8 mouse cellular contexts compared by ENCODE assay signal in the genomic region with DNA sequence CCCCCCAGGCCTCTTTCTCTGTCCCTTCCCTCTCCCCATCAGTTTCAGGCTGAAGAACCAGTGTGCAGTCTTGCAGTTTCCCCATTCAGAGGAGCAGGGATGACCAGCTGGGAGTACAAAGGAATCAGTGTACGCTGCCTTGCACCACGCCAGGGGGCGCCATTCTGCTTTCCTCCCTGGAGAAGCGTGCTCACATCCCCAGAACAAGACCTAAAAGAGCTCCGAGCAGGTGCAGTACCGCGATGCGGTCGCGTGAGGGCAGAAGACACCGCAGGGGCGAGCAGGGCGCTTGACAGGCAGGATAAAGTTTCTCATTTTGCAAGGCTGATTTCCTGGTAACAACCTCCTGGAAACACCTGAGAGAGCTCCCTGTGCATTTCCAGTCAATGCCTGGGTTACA. TPM values are rescaled to one million over a fixed set of nuclear protein-coding genes. Genes with fewer than 3 reads are reported as not detected.
A peak's percentile ranks its signal among the peaks of the same experiment; 100 is the strongest.
DNase-seq lines count a peak whose midpoint lies in the region; ATAC-seq lines count a peak whose summit lies in the region.

No protein-coding gene starts in this region.

- H3K9ac ChIP-seq in kidney, embryonic 15.5 days: no peak overlapping the region
- no peak overlapping the region for H3K9ac ChIP-seq in limb, embryonic 15.5 days
- H3K9ac ChIP-seq in neural tube, embryonic 11.5 days (ENCODE audit: low read length): no peak overlapping the region
- no peak overlapping the region for H3K9ac ChIP-seq in stomach, embryonic 16.5 days (ENCODE audit: low read length)

- no peaks in the 10 kb centered on the region for H3K9me3 ChIP-seq in heart, embryonic 10.5 days
- H3K9me3 ChIP-seq in kidney, embryonic 15.5 days (replicated peaks): no peaks in the 10 kb centered on the region
- H3K9me3 ChIP-seq in limb, embryonic 15.5 days: no peaks in the 10 kb centered on the region
- no peaks in the 10 kb centered on the region for H3K9me3 ChIP-seq in neural tube, embryonic 11.5 days (ENCODE audit: control insufficient read depth, low read length)
- H3K9me3 ChIP-seq in stomach, embryonic 16.5 days (replicated peaks; ENCODE audit: control insufficient read depth, low read length): no peaks in the 10 kb centered on the region

- no peak overlapping the region for H3K4me3 ChIP-seq in heart, embryonic 10.5 days
- H3K4me3 ChIP-seq in kidney, embryonic 15.5 days (replicated peaks): no peak overlapping the region
- H3K4me3 ChIP-seq in limb, embryonic 15.5 days: no peak overlapping the region
- no peak overlapping the region for H3K4me3 ChIP-seq in neural tube, embryonic 11.5 days (ENCODE audit: low read depth, low read length)
- H3K4me3 ChIP-seq in stomach, embryonic 16.5 days (replicated peaks; ENCODE audit: low read length): no peak overlapping the region

- DNase-seq in CD4-positive, CD25-positive, alpha-beta regulatory T cell, adult 2 months (ENCODE audit: low read depth, low spot score): peak; percentile 89
- DNase-seq in brain, adult 2 months (ENCODE audit: low read depth, low spot score): peak; percentile 93
- DNase-seq in heart, embryonic 10.5 days (ENCODE audit: low spot score): peak; percentile 96
- peak; percentile 91 for DNase-seq in neural tube, embryonic 11.5 days (ENCODE audit: low spot score)

- H3K27me3 ChIP-seq in heart, embryonic 10.5 days (ENCODE audit: insufficient read depth, poor library complexity, severe bottlenecking): peaks cover 10% of the 10 kb centered on the region; the same call in 1 of the 2 replicates
- H3K27me3 ChIP-seq in kidney, embryonic 15.5 days: no peaks in the 10 kb centered on the region
- 0 out of 2 replicates have a peak, but pooled peaks cover 2% of the 10 kb centered on the region for H3K27me3 ChIP-seq in limb, embryonic 15.5 days
- H3K27me3 ChIP-seq in neural tube, embryonic 11.5 days (ENCODE audit: control insufficient read depth, insufficient read depth, low read length): no peaks in the 10 kb centered on the region
- no peaks in the 10 kb centered on the region for H3K27me3 ChIP-seq in stomach, embryonic 16.5 days (ENCODE audit: control insufficient read depth, insufficient read depth, low read length)

- ATAC-seq in erythroblast, adult 5-6 weeks (replicated peaks; ENCODE audit: low FRiP score, poor library complexity, severe bottlenecking): peak; percentile 93
- ATAC-seq in kidney, embryonic 15.5 days (replicated peaks; ENCODE audit: low FRiP score): peak; percentile 79
- peak; percentile 48 for ATAC-seq in limb, embryonic 15.5 days (ENCODE audit: insufficient number of reproducible peaks, low FRiP score, low TSS enrichment, low read depth)
- ATAC-seq in neural tube, embryonic 11.5 days (ENCODE audit: insufficient read depth, low FRiP score, low TSS enrichment): peak; percentile 53
- ATAC-seq in stomach, embryonic 16.5 days (ENCODE audit: insufficient read depth, low FRiP score): peak; percentile 82

- H3K4me1 ChIP-seq in heart, embryonic 10.5 days: no peaks in the 10 kb centered on the region
- 0 out of 2 replicates have a peak, but pooled peaks cover 3% of the 10 kb centered on the region for H3K4me1 ChIP-seq in kidney, embryonic 15.5 days
- H3K4me1 ChIP-seq in limb, embryonic 15.5 days: 0 out of 2 replicates have a peak, but pooled peaks cover 9% of the 10 kb centered on the region
- no peaks in the 10 kb centered on the region for H3K4me1 ChIP-seq in neural tube, embryonic 11.5 days (ENCODE audit: control insufficient read depth, insufficient read depth, low read length)
- H3K4me1 ChIP-seq in stomach, embryonic 16.5 days (ENCODE audit: control insufficient read depth, insufficient read depth, low read length): no peaks in the 10 kb centered on the region

- no peaks in the 10 kb centered on the region for H3K36me3 ChIP-seq in heart, embryonic 10.5 days
- H3K36me3 ChIP-seq in kidney, embryonic 15.5 days: no peaks in the 10 kb centered on the region
- H3K36me3 ChIP-seq in limb, embryonic 15.5 days: no peaks in the 10 kb centered on the region
- no peaks in the 10 kb centered on the region for H3K36me3 ChIP-seq in neural tube, embryonic 11.5 days (ENCODE audit: control insufficient read depth, insufficient read depth, low read length)
- no peaks in the 10 kb centered on the region for H3K36me3 ChIP-seq in stomach, embryonic 16.5 days (ENCODE audit: control insufficient read depth, insufficient read depth, low read length)

- H3K4me2 ChIP-seq in kidney, embryonic 15.5 days: no peak overlapping the region
- H3K4me2 ChIP-seq in limb, embryonic 15.5 days: no peak overlapping the region
- H3K4me2 ChIP-seq in neural tube, embryonic 11.5 days (ENCODE audit: low read depth): no peak overlapping the region
- H3K4me2 ChIP-seq in stomach, embryonic 16.5 days (ENCODE audit: low read depth, low read length): no peak overlapping the region

- WGBS in heart, embryonic 10.5 days: under 1% methylated on average over 13 of the region's 13 CpGs
- WGBS in kidney, embryonic 15.5 days: under 1% methylated on average over 13 of the region's 13 CpGs
- WGBS in limb, embryonic 15.5 days: under 1% methylated on average over 13 of the region's 13 CpGs
- under 1% methylated on average over 13 of the region's 13 CpGs for WGBS in neural tube, embryonic 11.5 days
- 1% methylated on average over 13 of the region's 13 CpGs for WGBS in stomach, embryonic 16.5 days

- H3K27ac ChIP-seq in heart, embryonic 10.5 days: no peak overlapping the region
- no peak overlapping the region for H3K27ac ChIP-seq in kidney, embryonic 15.5 days
- no peak overlapping the region for H3K27ac ChIP-seq in limb, embryonic 15.5 days
- no peak overlapping the region for H3K27ac ChIP-seq in neural tube, embryonic 11.5 days (ENCODE audit: low read depth, low read length)
- no peak overlapping the region for H3K27ac ChIP-seq in stomach, embryonic 16.5 days (ENCODE audit: low read length)

RNA-seq across cellular contexts. Expression of a gene that starts 0.6 kb away (rescaled TPM):
- 0.96 TPM in 1 of 2 replicates, not detected in the other for total RNA-seq in erythroblast, adult 5-6 weeks (2015; ENCODE audit: low replicate concordance)
- total RNA-seq in erythroblast, adult 5-6 weeks (2017; ENCODE audit: low replicate concordance): not detected in 2 replicates
- polyA plus RNA-seq in heart, embryonic 10.5 days (2016; fragmentation: Nextera tagmentation; extraction: Ambion mirVana): not detected in 2 replicates
- polyA plus RNA-seq in kidney, embryonic 15.5 days (2015; fragmentation: Nextera tagmentation; extraction: Ambion mirVana): not detected in 2 replicates
- not detected in 2 replicates for polyA plus RNA-seq in limb, embryonic 15.5 days (2015; fragmentation: Nextera tagmentation; extraction: Ambion mirVana)
- polyA plus RNA-seq in neural tube, embryonic 11.5 days (2014; fragmentation: Nextera tagmentation; extraction: Ambion mirVana): not detected in 2 replicates
- polyA plus RNA-seq in stomach, embryonic 16.5 days (2015; fragmentation: Nextera tagmentation; extraction: Ambion mirVana): not detected in 2 replicates

RNA-seq across cellular contexts. Expression of a gene that starts 8.2 kb away (rescaled TPM):
- total RNA-seq in erythroblast, adult 5-6 weeks (2015; ENCODE audit: low replicate concordance): 411 and 506 TPM in 2 replicates
- total RNA-seq in erythroblast, adult 5-6 weeks (2017; ENCODE audit: low replicate concordance): 369 and 379 TPM in 2 replicates
- 6.1 and 8.5 TPM in 2 replicates for polyA plus RNA-seq in heart, embryonic 10.5 days (2016; fragmentation: Nextera tagmentation; extraction: Ambion mirVana)
- 2.0 and 5.1 TPM in 2 replicates for polyA plus RNA-seq in kidney, embryonic 15.5 days (2015; fragmentation: Nextera tagmentation; extraction: Ambion mirVana)
- 0.27 and 1.3 TPM in 2 replicates for polyA plus RNA-seq in limb, embryonic 15.5 days (2015; fragmentation: Nextera tagmentation; extraction: Ambion mirVana)
- 2.4 and 4.0 TPM in 2 replicates for polyA plus RNA-seq in neural tube, embryonic 11.5 days (2014; fragmentation: Nextera tagmentation; extraction: Ambion mirVana)
- 8.6 and 13.5 TPM in 2 replicates for polyA plus RNA-seq in stomach, embryonic 16.5 days (2015; fragmentation: Nextera tagmentation; extraction: Ambion mirVana)

RNA-seq across cellular contexts. Expression of a gene that starts 25.0 kb away (rescaled TPM):
- 70.4 and 120 TPM in 2 replicates for total RNA-seq in erythroblast, adult 5-6 weeks (2015; ENCODE audit: low replicate concordance)
- 62.4 and 85.2 TPM in 2 replicates for total RNA-seq in erythroblast, adult 5-6 weeks (2017; ENCODE audit: low replicate concordance)
- 8.8 and 12.1 TPM in 2 replicates for polyA plus RNA-seq in heart, embryonic 10.5 days (2016; fragmentation: Nextera tagmentation; extraction: Ambion mirVana)
- polyA plus RNA-seq in kidney, embryonic 15.5 days (2015; fragmentation: Nextera tagmentation; extraction: Ambion mirVana): 23.3 and 26.1 TPM in 2 replicates
- polyA plus RNA-seq in limb, embryonic 15.5 days (2015; fragmentation: Nextera tagmentation; extraction: Ambion mirVana): 13.9 and 17.0 TPM in 2 replicates
- polyA plus RNA-seq in neural tube, embryonic 11.5 days (2014; fragmentation: Nextera tagmentation; extraction: Ambion mirVana): 8.7 and 11.6 TPM in 2 replicates
- polyA plus RNA-seq in stomach, embryonic 16.5 days (2015; fragmentation: Nextera tagmentation; extraction: Ambion mirVana): 14.1 and 14.8 TPM in 2 replicates

RNA-seq across cellular contexts. Expression of a gene that starts 39.6 kb away (rescaled TPM):
- total RNA-seq in erythroblast, adult 5-6 weeks (2015; ENCODE audit: low replicate concordance): not detected in 2 replicates
- total RNA-seq in erythroblast, adult 5-6 weeks (2017; ENCODE audit: low replicate concordance): not detected in 2 replicates
- 2.8 and 6.9 TPM in 2 replicates for polyA plus RNA-seq in heart, embryonic 10.5 days (2016; fragmentation: Nextera tagmentation; extraction: Ambion mirVana)
- 39.3 and 45.6 TPM in 2 replicates for polyA plus RNA-seq in kidney, embryonic 15.5 days (2015; fragmentation: Nextera tagmentation; extraction: Ambion mirVana)
- polyA plus RNA-seq in limb, embryonic 15.5 days (2015; fragmentation: Nextera tagmentation; extraction: Ambion mirVana): 46.3 and 68.0 TPM in 2 replicates
- polyA plus RNA-seq in neural tube, embryonic 11.5 days (2014; fragmentation: Nextera tagmentation; extraction: Ambion mirVana): 7.5 and 8.9 TPM in 2 replicates
- 73.1 and 90.8 TPM in 2 replicates for polyA plus RNA-seq in stomach, embryonic 16.5 days (2015; fragmentation: Nextera tagmentation; extraction: Ambion mirVana)
